Mouse (Mus musculus) right cerebral cortex, adult 2 months (tissue): ENCODE measurements around the gene Lrpprc.
"Not testable (repeated sequence)": the region's sequence is repeated elsewhere in the genome, so short reads cannot be mapped to it uniquely, and the experiment has no call there.

ENCODE experiments used
- DNase-seq, 2 experiments: peaks; one replicate each; pipeline ENCODE4 v3.0.0; 2021 to 2022; ENCODE audit warnings: low spot score in 2 of 2

The Lrpprc gene

GRCm38 (mm10) chr17:84790447-84791098 is at the start of gene Lrpprc:
Lrpprc (minus strand) TSS chr17:84790789.
- DNase-seq = peak; percentile 93 to 94

DNA sequence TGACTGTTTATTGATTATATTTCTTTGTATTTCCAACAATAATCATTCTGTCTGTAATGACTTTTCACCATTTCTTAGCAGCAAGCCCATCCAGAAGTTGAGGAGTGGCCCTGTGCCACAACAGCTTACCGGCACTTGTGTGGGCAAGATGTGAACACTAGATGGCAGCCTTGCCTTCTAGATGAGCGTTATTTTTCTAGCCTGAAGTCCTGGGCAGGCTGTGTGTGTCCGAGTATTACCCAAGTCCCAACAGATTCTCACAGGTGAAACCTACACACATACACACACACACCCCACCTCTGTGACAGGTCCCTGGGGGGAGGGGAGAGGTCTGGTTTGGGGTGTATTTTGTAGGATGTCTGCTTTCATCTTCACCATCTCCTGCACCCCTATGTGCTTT is 47.2 kb upstream of the Lrpprc start:
- DNase-seq = peak; percentile 78 to 84

DNA sequence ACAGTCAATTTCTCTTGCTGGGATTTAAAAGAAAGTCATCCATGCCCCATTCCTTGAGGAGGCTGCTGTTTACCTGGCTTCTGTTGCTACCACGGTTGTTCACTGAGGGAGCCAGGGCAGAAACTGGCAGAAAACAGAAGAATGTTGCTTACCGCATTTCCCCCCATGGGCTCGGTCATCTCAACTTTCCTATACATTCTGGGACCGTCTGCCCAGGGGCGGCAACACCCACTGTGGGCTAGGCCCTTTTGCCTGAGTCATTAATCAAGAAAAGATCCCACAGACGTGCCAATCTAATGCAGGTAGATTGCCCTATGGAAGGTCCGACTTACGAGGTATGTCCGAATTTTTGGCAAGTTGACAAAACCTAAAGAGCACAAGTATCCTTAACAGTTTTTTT is 44.7 kb upstream of the Lrpprc start:
- no peak for DNase-seq

DNA sequence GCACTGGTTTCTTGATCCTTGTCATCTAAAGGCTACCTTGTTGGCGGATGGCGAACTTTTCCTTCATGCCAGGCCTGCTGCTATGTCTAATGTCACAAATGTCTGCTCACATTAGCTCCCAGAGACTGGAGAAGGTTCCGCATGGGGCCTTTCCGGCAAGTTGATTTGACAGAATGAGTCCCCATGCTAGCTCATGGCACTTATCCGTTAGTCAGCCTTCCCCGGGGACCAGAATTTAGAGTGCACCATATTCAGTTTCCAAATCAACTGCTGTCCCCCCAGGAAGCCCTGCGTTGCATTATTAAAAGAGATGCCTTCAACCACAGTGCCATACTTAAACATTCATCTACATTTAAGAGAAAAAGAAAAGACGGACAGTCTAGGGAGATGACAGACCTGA is 41.8 kb upstream of the Lrpprc start:
- no peak for DNase-seq

GRCm38 (mm10) chr17:84828301-84828700 is 37.7 kb upstream of the Lrpprc start:
- no peak for DNase-seq

- DNase-seq = no peak
Observed at GRCm38 (mm10) chr17:84820603-84821002, 30.0 kb upstream of the Lrpprc start.

DNA sequence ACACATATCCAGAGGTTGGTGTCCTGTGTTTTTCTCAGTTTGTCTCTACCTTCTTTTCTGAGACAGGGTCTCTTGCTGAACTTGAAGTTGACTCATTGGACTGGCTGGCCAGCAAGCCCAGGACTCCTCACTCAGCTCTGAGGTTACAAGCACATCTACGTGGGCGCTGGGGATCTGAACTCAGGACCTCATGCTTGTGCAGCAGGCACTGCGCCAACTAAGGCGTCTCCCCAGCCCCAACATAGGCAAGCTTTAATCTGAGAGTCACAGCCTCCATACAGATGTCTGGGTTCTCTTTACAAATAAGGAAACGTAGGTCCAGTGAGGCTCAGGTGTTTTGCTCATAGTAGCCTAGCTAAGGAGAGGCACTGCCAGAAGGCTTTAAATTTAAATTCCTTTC is 27.8 kb upstream of the Lrpprc start:
- no peak for DNase-seq

DNA sequence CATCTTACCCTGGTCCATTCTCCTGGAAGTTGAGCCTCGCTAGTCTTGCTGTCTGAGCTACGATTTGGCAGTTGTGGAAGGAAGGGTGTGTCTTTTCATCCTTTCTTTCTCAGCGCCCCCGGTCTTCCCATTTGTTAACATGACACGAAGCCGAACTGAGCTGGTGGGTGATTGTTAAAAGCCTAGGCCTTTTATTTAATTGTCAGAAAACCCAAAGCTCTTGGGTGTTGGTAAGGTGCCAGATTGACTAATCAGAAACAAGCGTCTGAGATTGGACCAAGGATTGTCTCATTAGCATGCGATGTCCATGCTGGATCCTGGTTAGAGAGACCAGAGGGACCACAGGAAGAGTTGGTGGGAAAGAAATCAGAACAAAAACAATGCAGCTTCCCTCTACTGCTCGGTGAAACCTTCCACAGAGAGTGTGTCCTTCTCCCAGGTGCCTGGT is 25.4 kb upstream of the Lrpprc start:
- DNase-seq = no peak

GRCm38 (mm10) chr17:84814905-84815304 is 24.3 kb upstream of the Lrpprc start:
- no peak for DNase-seq

- DNase-seq = not testable (repeated sequence)
Observed at GRCm38 (mm10) chr17:84814192-84814591, 23.6 kb upstream of the Lrpprc start.

DNA sequence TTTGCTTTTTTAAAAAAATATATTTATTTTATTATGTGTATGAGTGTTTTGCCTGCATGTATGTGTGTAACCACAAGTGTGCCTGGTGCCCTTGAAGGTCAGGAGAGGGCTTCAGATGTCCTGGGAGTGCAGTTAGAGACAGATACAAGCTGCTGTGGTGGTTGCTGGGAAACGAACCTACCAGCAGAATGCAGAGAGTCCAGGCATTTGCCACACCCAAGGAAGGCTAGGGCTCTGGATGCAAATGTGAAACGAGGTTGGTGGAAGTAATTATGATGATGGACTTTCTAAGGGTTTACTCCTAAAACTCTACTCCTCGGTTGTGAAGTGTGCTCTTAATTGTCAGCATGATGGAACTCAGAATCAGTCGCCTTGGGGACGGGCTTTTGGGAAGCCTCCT is 1.4 kb upstream of the Lrpprc start:
- no peak for DNase-seq

- DNase-seq = peak in 1 of 2 experiments; percentile 16
Observed at GRCm38 (mm10) chr17:84791156-84791555, 567 bp upstream of the Lrpprc start.

GRCm38 (mm10) chr17:84790043-84790442 is 546 bp downstream of the Lrpprc start:
- DNase-seq = no peak

- DNase-seq = no peak
Observed at GRCm38 (mm10) chr17:84788376-84789125, 2.0 kb downstream of the Lrpprc start.

- DNase-seq = no peak
Observed at GRCm38 (mm10) chr17:84787477-84787876, 3.1 kb downstream of the Lrpprc start.

DNA sequence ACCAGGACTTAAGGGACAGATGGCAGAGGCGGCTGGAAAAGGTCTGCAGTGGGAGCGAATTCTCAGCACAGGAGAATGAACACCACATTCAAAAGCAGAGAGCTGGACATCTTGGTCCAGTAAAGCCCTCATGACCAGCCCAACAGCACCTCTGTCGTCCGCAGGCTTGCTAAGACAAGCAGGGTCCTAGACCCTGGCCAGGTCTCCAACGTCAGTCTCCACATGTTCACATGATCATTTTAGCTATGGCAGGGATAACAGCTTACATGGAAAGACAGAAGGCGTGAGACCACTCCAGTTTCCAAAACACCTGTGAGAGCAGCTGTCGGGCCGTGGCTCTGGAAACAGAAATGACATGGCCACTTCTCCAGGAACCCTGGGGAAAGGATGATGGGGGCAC is 3.7 kb downstream of the Lrpprc start:
- DNase-seq = no peak

DNA sequence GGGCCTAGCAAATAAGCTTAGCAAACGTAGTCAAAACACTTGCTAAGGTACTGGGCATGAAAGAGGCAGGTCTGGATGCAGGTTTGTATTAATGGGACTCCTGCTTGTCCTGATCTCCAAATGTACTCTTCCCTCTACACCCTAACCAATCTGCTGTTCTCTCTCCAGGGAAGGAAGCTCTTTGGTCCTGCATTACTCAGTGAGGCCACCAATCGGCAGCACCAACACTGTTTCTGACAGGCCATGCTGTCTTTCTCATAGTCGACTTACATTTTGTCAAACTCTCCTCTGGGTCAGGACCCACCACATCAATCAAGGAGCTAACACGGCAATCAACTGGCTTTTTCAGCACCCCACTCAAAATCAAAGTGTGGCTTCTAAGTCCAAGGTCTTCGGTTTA is 5.4 kb downstream of the Lrpprc start:
- no peak for DNase-seq

DNA sequence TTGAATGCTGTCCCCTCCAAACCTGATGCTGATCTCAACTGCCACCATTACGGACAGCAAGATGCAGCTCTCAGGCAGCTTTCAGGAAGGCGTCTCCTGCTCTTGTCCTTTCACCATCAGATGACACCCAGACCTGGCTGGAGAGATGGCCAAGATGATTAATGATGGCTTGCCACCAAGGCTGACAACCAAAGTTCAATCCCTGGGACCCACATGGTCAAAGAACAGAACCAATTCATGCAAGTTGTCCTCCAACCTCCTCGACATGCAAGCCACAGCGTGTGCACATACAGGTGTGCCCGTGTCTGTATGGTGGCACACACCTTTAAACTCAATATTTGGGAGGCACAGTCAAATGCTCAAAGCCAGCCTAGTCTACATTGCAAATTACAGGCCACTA is 7.1 kb downstream of the Lrpprc start:
- no peak for DNase-seq

- no peak for DNase-seq
Observed at GRCm38 (mm10) chr17:84780321-84780720, 10.3 kb downstream of the Lrpprc start.

GRCm38 (mm10) chr17:84778477-84778978 is 12.1 kb downstream of the Lrpprc start:
- DNase-seq = no peak

DNA sequence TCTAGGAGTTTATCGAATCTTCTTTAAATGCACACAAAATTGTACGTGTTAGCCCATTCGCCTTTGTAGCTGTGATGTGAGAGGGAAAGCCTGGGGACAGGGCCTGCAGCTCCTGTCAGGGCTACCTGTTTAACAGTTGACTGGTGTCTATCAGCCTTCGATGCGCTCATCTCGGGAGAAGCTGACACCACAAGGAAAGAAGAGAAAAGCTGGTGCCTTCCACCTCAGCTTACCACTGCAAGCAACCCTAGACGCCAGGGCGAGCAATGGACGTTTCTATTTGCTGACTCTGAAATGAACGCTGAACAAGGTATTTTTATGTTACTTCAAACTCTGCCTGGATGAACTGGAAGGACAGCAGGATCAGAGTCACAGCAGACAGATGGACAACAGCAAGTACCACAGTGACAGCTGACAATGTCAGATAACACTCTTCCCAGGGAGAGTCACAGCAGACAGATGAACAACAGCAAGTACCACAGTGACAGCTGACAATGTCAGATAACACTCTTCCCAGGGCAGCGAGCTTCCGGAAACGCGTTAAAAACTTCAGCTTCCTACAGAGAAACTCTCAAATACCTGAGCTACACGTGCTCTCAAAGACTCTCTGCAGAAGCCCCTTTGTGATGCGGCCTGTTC is 14.1 kb downstream of the Lrpprc start:
- no peak for DNase-seq

DNA sequence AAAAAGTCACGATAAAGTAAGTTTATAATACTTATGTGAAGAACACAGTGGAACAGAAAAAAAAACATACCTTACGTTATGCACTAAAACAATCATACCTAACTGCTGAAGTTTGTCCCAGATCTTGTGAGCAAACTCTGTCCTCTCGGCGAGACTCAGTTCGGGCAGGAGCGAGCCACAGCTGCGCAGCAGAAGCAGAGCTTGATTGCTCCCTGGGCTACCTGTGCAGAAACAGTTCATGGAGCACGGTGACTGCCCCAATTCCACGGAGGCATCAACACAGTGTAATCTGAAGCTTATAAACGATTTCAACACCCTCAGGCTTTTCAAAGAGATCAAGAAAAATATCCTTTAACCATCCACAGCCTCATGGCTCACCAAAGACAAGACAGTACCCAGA is 15.3 kb downstream of the Lrpprc start:
- no peak for DNase-seq

- DNase-seq = no peak
Observed at GRCm38 (mm10) chr17:84771882-84772281, 18.7 kb downstream of the Lrpprc start.
